Mouse (Mus musculus) brain, embryonic 14.5 days (tissue): ENCODE results near the gene Gm9936.

Experiments used
- CTCF ChIP-seq: fragments of 200-500 bp; IDR thresholded peaks from 2 replicates; pipeline ENCODE4 v1.5.1; 2012; ENCODE audit warnings: inconsistent platforms, mild to moderate bottlenecking, moderate library complexity, borderline replicate concordance; ENCODE audit not compliant: insufficient read depth, insufficient read length; ENCODE audit errors: extremely low read depth
- POLR2A ChIP-seq: fragments of 200-500 bp; IDR thresholded peaks from 2 replicates; pipeline ENCODE4 v1.6.1; 2012; ENCODE audit warnings: mild to moderate bottlenecking, inconsistent platforms, borderline replicate concordance; ENCODE audit not compliant: poor library complexity, insufficient read depth, insufficient read length, severe bottlenecking; ENCODE audit errors: extremely low read depth

DNA sequence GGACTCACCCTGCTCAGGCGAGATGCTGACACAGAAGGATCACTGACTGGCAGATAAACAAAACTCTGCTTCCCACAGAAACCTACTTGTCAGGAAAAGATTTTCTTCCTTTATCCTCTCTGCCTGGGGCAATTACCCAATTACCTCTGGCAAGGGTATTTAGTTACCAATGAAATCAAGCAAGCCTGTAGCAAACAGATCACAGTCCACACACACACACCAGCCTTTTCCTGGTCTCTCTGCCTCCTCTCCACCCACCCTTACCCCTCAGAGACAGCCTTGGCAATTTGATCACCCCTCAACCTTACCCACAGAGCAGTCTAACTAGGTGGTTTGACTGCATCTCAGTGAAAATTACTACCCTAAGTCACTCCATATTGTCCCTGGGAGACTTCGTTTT is 30.5 kb upstream of the Gm9936 start:
- TF ChIP-seq POLR2A: no peak
- TF ChIP-seq CTCF: no peak
